Comparison of ENCODE assay signal across 23 mouse cellular contexts in the genomic region with DNA sequence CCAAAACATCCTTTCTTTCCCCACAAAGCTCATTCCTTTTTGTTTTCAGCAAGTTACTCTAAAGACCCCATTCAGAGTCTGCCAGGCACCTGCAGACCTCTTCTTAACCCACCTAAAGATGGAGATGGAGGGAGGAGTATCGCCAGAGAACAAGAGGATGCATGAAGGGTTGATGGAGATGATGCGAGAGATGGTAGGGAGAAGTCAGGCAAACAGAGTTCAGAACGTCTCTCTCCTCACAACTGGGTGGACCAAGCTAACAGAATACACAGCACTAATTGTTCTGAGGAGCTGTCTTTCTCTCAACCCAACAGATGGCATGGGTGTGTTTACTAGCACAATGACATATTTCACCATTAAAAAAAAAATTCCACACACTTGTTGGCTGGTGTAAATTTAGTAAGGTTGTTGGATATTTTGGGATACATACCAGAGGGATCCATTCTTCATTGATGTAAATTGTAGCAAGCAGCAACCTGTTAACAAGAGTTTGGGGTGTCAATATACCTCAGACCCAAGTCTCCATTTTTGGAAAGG.
A peak's percentile ranks its signal among the peaks of the same experiment; 100 is the strongest.
DNase-seq lines count a peak whose midpoint lies in the region; ATAC-seq lines count a peak whose summit lies in the region.
"Had no signal": no experiment of that assay in that cellular context is flagged by ENCODE, and none has a peak within 500 bp of the region (broad histone marks: within the 10 kb centered on the region; RNA-seq: fewer than 3 reads in every experiment).

No protein-coding gene starts in this region.

- H3K27me3 ChIP-seq in hindbrain, embryonic 16.5 days (replicated peaks; ENCODE audit: control insufficient read depth, insufficient read depth, low read length): peaks cover 2% of the 10 kb centered on the region; the same call in 1 of the 2 replicates
- peaks cover 36% of the 10 kb centered on the region for H3K27me3 ChIP-seq in hindbrain, embryonic 13.5 days
- H3K27me3 ChIP-seq: Patski had no signal

- DNase-seq in cerebellum, adult 11-12 months: no peak
- DNase-seq in cerebellum, adult 9-10 months: peak; percentile 85
- DNase-seq in cerebellum, adult 8-10 months: no peak
- peak; percentile 51 for DNase-seq in Muller cell, postnatal 12 days (ENCODE audit: inconsistent ontology term)
- DNase-seq in kidney, postnatal 4 days: no peak
- DNase-seq: adrenal gland, postnatal 10 days; adrenal gland, postnatal 36 days; gastrocnemius, postnatal 10 days; gastrocnemius, postnatal 36 days; heart, adult 2 months; heart, postnatal 14 days; heart, postnatal 4 days; kidney, adult 18-20 months had no signal

- H3K36me3 ChIP-seq in hindbrain, embryonic 16.5 days (ENCODE audit: control insufficient read depth, insufficient read depth, low read length): no peaks in the 10 kb centered on the region
- H3K36me3 ChIP-seq in hindbrain, embryonic 13.5 days: no peaks in the 10 kb centered on the region
- H3K36me3 ChIP-seq: forebrain, embryonic 10.5 days; heart, embryonic 10.5 days; heart, embryonic 13.5 days; hindbrain, embryonic 12.5 days had no signal

- H3K27ac ChIP-seq in hindbrain, embryonic 16.5 days (ENCODE audit: low read depth, low read length): peak overlapping the region; percentile 64
- no peak overlapping the region for H3K27ac ChIP-seq in hindbrain, embryonic 13.5 days
- H3K27ac ChIP-seq: heart, adult 2 months; heart, embryonic 10.5 days; heart, embryonic 13.5 days; hindbrain, embryonic 12.5 days had no signal

- H3K4me3 ChIP-seq in hindbrain, embryonic 16.5 days (ENCODE audit: low read length): no peak overlapping the region
- no peak overlapping the region for H3K4me3 ChIP-seq in hindbrain, embryonic 13.5 days
- H3K4me3 ChIP-seq: forebrain, embryonic 10.5 days; heart, adult 2 months; heart, embryonic 10.5 days; heart, embryonic 13.5 days; hindbrain, embryonic 12.5 days had no signal

- no peak overlapping the region; the same call in 1 of the 2 replicates for H3K4me2 ChIP-seq in hindbrain, embryonic 16.5 days (ENCODE audit: low read length)
- no peak overlapping the region for H3K4me2 ChIP-seq in hindbrain, embryonic 13.5 days
- H3K4me2 ChIP-seq: heart, embryonic 13.5 days had no signal

- no peak overlapping the region for H3K9ac ChIP-seq in hindbrain, embryonic 16.5 days (ENCODE audit: low read depth, low read length)
- no peak overlapping the region for H3K9ac ChIP-seq in hindbrain, embryonic 13.5 days
- H3K9ac ChIP-seq: heart, embryonic 13.5 days; hindbrain, embryonic 12.5 days had no signal

- 0 out of 2 replicates have a peak, but pooled peaks cover 2% of the 10 kb centered on the region for H3K4me1 ChIP-seq in hindbrain, embryonic 16.5 days (ENCODE audit: control insufficient read depth, insufficient read depth, low read depth, low read length)
- peaks cover 4% of the 10 kb centered on the region; the same call in 1 of the 2 replicates for H3K4me1 ChIP-seq in hindbrain, embryonic 13.5 days (replicated peaks)
- H3K4me1 ChIP-seq: heart, embryonic 10.5 days; heart, embryonic 13.5 days; hindbrain, embryonic 12.5 days had no signal

- ATAC-seq in cerebellum, adult (ENCODE audit: insufficient number of reproducible peaks, low FRiP score, low TSS enrichment): peak; percentile 33; the same call in 1 of the 2 replicates
- ATAC-seq in hindbrain, embryonic 16.5 days: no peak
- ATAC-seq in hindbrain, embryonic 13.5 days (ENCODE audit: low FRiP score): no peak
- ATAC-seq: inflammation-experienced regulatory T-cells, adult 6 months; intestine, embryonic 16.5 days had no signal

- 66% methylated on average over 3 of the region's 3 CpGs for WGBS in hindbrain, embryonic 16.5 days
- 79% methylated on average over 3 of the region's 3 CpGs for WGBS in hindbrain, embryonic 13.5 days

- no peaks in the 10 kb centered on the region for H3K9me3 ChIP-seq in hindbrain, embryonic 16.5 days (ENCODE audit: control insufficient read depth, low read length)
- H3K9me3 ChIP-seq in hindbrain, embryonic 13.5 days: no peaks in the 10 kb centered on the region
- H3K9me3 ChIP-seq: forebrain, embryonic 10.5 days; heart, embryonic 10.5 days; heart, embryonic 13.5 days; hindbrain, embryonic 12.5 days had no signal

Comparison
In these comparisons a context has a peak if more than half of its experiments do, and no peak if none do; other contexts are left out.
1. DNase-seq: peak in cerebellum, adult 9-10 months (single experiment) and Muller cell, postnatal 12 days (single experiment); none in cerebellum, adult 11-12 months (single experiment), cerebellum, adult 8-10 months (single experiment) and kidney, postnatal 4 days (0 of 2).